ENCODE assay signal across 8 mouse cellular contexts in the genomic region with DNA sequence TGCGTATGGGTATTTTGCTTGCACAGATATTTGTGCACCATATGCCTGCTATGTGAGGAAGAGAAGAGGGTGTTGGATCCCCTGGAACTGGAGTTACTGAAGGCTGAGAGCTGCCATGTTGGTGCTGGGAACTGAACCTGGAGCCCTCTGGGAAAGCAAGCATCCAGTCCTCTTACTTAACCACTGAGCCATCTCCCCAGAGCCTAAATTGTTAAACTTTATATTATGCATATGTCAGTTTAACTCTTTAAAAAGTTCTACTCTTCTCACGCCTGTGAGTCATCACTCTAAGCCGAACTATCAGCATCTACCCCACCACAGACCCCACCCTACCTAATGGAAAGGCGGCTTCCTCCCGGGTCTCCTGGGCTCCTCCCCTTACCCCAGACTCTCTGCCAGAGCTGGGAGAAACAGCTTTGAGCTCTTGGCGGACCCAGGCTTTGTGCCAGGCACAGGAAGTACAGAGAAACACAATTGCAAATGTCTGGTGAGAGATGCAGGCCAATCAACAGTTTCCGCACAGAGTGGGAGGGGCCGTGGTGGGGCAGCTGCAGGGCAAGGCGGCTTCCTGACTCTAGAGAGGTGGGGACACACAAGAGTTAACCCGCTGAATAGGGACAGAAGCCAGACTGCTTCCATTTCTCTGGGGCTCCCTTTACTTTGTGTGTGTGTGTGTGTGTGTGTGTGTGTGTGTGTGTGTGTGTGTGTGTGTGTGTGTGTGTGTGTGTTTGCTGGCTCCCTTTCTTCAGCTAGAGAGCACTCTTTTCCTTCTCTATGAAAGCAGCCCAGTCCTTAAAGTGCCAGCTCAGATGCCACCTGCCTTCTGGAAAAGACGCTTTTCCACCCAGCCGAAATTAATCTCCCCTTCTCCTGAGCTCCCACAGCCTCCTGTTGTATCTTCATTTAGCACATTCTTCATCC.
A peak's percentile ranks its signal among the peaks of the same experiment; 100 is the strongest.
DNase-seq lines count a peak whose midpoint lies in the region; ATAC-seq lines count a peak whose summit lies in the region.

No protein-coding gene starts in this region.

- no peaks in the 10 kb centered on the region for H3K27me3 ChIP-seq in lung, embryonic 15.5 days

- H3K4me1 ChIP-seq in lung, embryonic 15.5 days = no peaks in the 10 kb centered on the region; the same call in 1 of the 2 replicates

- no peak overlapping the region for H3K4me3 ChIP-seq in lung, embryonic 15.5 days

- H3K36me3 ChIP-seq in lung, embryonic 15.5 days = no peaks in the 10 kb centered on the region

- H3K4me2 ChIP-seq in lung, embryonic 15.5 days = peak overlapping the region; percentile 3; the same call in 1 of the 2 replicates

- no peak overlapping the region for H3K9ac ChIP-seq in lung, embryonic 15.5 days

- ATAC-seq in hematopoietic stem cell, adult 5-6 weeks (replicated peaks in 1 of 2; ENCODE audit: insufficient read depth in 1 of 2, low FRiP score in 2 of 2, low TSS enrichment in 1 of 2, low read depth in 1 of 2, poor library complexity in 2 of 2, severe bottlenecking in 2 of 2) = peak; percentile 99
- ATAC-seq in lung, embryonic 15.5 days (ENCODE audit: borderline replicate concordance, extremely low read depth, low FRiP score, low TSS enrichment) = peak; percentile 91

- peak overlapping the region; percentile 44; the same call in 1 of the 2 replicates for H3K27ac ChIP-seq in lung, embryonic 15.5 days

- WGBS in lung, embryonic 15.5 days = 40% methylated on average over 12 of the region's 12 CpGs

- peak; percentile 90 for DNase-seq in MEL-GATA-1-ER (ENCODE audit: extremely low read depth, low read depth)
- DNase-seq in cerebellum, adult 8-10 months = peak; percentile 15
- DNase-seq in frontal cortex, postnatal 10 days (ENCODE audit: low spot score in 2 of 2) = peak; percentile 67 to 86
- DNase-seq in layer of hippocampus, adult 8-10 months (ENCODE audit: low spot score in 2 of 2) = peak; percentile 80 to 84
- peak; percentile 81 for DNase-seq in right cerebral cortex, adult 18-20 months
- peak; percentile 62 to 76 for DNase-seq in urinary bladder, postnatal 4 days (ENCODE audit: low spot score in 2 of 2)

- no peaks in the 10 kb centered on the region for H3K9me3 ChIP-seq in lung, embryonic 15.5 days

Comparison
In these comparisons a context has a peak if more than half of its experiments do, and no peak if none do; other contexts are left out.
1. DNase-seq: peak in every context shown above with its lines; median percentile 90 in MEL-GATA-1-ER; 82 in layer of hippocampus, adult 8-10 months; 81 in right cerebral cortex, adult 18-20 months; 76 in frontal cortex, postnatal 10 days; 69 in urinary bladder, postnatal 4 days; 15 in cerebellum, adult 8-10 months.